ENCODE assay signal across 8 mouse cellular contexts in the genomic region with DNA sequence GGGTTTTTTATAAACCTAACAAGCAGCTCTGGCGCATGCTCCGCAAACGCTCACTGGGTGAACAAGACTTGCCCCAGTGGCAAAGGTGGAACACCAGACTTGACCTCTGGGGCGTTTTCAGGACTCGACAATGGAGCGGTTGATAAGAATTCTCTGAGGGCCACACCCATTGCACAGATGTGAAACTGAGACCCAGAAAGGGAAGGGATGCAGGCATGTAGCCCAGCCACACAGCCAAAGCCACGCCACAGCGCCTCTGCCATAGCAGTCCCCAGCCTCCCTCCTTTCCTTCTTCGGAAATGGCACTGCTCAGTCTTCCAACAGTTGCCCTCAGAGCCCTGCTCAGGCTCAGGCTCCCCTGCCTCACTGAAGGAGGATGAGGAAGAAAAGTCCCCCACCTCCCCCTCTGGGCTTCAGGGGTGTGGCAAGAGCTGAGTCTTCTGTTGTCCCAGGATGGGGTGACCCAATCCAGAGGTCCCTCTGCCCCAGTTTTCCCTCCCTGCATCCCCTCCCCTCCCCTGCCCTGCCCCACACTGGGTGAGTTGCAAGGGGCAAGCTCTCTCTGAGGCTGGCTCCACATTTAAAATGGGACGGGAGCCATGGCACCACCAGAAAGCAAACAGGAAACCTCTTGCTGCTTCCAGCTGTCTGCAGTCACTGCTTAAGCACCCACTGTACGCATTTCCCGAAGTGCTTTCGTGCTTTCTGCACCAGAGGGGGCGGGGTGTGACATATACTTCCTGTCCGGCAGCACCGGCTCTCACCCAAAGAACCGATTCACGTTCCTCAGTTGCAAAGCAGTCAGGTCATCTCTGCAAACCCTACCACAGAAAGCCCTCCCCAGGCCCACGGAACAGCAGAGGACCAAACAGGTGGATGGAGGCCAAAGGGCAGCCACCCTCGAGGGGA.
A peak's percentile ranks its signal among the peaks of the same experiment; 100 is the strongest.
DNase-seq lines count a peak whose midpoint lies in the region; ATAC-seq and TF ChIP-seq lines count a peak whose summit lies in the region.

No protein-coding gene starts in this region.

- peak; percentile 39 for DNase-seq in ovary, postnatal 36 days (ENCODE audit: low spot score)
- DNase-seq in ovary, adult 18-20 months (ENCODE audit: low spot score) = no peak
- peak; percentile 73 for DNase-seq in induced T-regulatory cell, adult 2 months (ENCODE audit: low read depth)
- no peak for DNase-seq in liver, embryonic 14.5 days (ENCODE audit: low read depth in 3 of 3, low spot score in 3 of 3)
- DNase-seq in natural killer cell, adult 2 months (ENCODE audit: low spot score in 2 of 2) = peak; percentile 74 to 85
- peak; percentile 32 for DNase-seq in urinary bladder, postnatal 25 days (ENCODE audit: low spot score)
- DNase-seq in right cerebral cortex, postnatal 25 days = no peak

- 0 out of 2 replicates have a peak overlapping the region, but pooled peaks have one; percentile 8 for H3K9ac ChIP-seq in forebrain, embryonic 15.5 days (replicated peaks)
- no peak overlapping the region for H3K9ac ChIP-seq in liver, embryonic 14.5 days (replicated peaks)

- no peak for TF ChIP-seq CTCF in liver, embryonic 14.5 days (IDR thresholded peaks at IDR 0.05; ENCODE audit: low read depth)

- H3K9me3 ChIP-seq in forebrain, embryonic 15.5 days = no peaks in the 10 kb centered on the region
- H3K9me3 ChIP-seq in liver, embryonic 14.5 days (ENCODE audit: control insufficient read depth, low read length) = no peaks in the 10 kb centered on the region

- TF ChIP-seq EP300 in liver, embryonic 14.5 days (IDR thresholded peaks at IDR 0.05; ENCODE audit: low read depth) = no peak

- 0 out of 2 replicates have a peak overlapping the region, but pooled peaks have one; percentile 6 for H3K4me2 ChIP-seq in forebrain, embryonic 15.5 days (replicated peaks)
- H3K4me2 ChIP-seq in liver, embryonic 14.5 days (ENCODE audit: low read depth) = peak overlapping the region; percentile 37

- H3K27me3 ChIP-seq in forebrain, embryonic 15.5 days = no peaks in the 10 kb centered on the region
- H3K27me3 ChIP-seq in liver, embryonic 14.5 days (ENCODE audit: control insufficient read depth, insufficient read depth, low read length) = peaks cover 6% of the 10 kb centered on the region

- peaks cover 35% of the 10 kb centered on the region for H3K4me1 ChIP-seq in forebrain, embryonic 15.5 days
- H3K4me1 ChIP-seq in liver, embryonic 14.5 days (replicated peaks; ENCODE audit: control insufficient read depth in 2 of 2, insufficient read depth in 2 of 2, low read length in 1 of 2) = peaks cover 0 to 3% of the 10 kb centered on the region in 2 experiments; a peak in 1 of 4 replicates

- ATAC-seq in forebrain, embryonic 15.5 days (replicated peaks) = no peak
- no peak for ATAC-seq in liver, embryonic 14.5 days (ENCODE audit: insufficient read depth)

- H3K27ac ChIP-seq in forebrain, embryonic 15.5 days (replicated peaks) = 0 out of 2 replicates have a peak overlapping the region, but pooled peaks have one; percentile 52
- no peak overlapping the region for H3K27ac ChIP-seq in liver, embryonic 14.5 days

- no peaks in the 10 kb centered on the region for H3K36me3 ChIP-seq in forebrain, embryonic 15.5 days
- H3K36me3 ChIP-seq in liver, embryonic 14.5 days (replicated peaks; ENCODE audit: control insufficient read depth, insufficient read depth, low read depth) = no peaks in the 10 kb centered on the region

- WGBS in forebrain, embryonic 15.5 days = 49% methylated on average over 20 of the region's 20 CpGs
- 16% methylated on average over 20 of the region's 20 CpGs for WGBS in liver, embryonic 14.5 days (ENCODE audit: insufficient replicate concordance)

- H3K4me3 ChIP-seq in forebrain, embryonic 15.5 days = no peak overlapping the region
- H3K4me3 ChIP-seq in liver, embryonic 14.5 days (ENCODE audit: insufficient read depth in 1 of 2, low read depth in 2 of 2, low read length in 2 of 2) = peak overlapping the region in 1 of 2 experiments; percentile 23; a peak in 1 of 4 replicates

Comparison
In these comparisons a context has a peak if more than half of its experiments do, and no peak if none do; other contexts are left out.
1. DNase-seq: peak in ovary, postnatal 36 days (single experiment), induced T-regulatory cell, adult 2 months (single experiment), natural killer cell, adult 2 months (2 of 2) and urinary bladder, postnatal 25 days (single experiment); none in ovary, adult 18-20 months (single experiment), liver, embryonic 14.5 days (0 of 3) and right cerebral cortex, postnatal 25 days (single experiment).